Mouse (Mus musculus) telencephalon, adult 2 months (tissue): ENCODE data around the gene Zfp804b.
"Not testable (repeated sequence)": the region's sequence is repeated elsewhere in the genome, so short reads cannot be mapped to it uniquely, and the experiment has no call there.

Experiments
- DNase-seq: peaks from one replicate; pipeline ENCODE4 v3.0.0-alpha.2; 2011; ENCODE audit warnings: low read depth, low spot score

Gene Zfp804b

GRCm38 (mm10) chr5:7344145-7345010 lies at the start of gene Zfp804b:
TSS of gene Zfp804b (minus strand) at chr5:7344756.
- peak; percentile 17 for DNase-seq

DNA sequence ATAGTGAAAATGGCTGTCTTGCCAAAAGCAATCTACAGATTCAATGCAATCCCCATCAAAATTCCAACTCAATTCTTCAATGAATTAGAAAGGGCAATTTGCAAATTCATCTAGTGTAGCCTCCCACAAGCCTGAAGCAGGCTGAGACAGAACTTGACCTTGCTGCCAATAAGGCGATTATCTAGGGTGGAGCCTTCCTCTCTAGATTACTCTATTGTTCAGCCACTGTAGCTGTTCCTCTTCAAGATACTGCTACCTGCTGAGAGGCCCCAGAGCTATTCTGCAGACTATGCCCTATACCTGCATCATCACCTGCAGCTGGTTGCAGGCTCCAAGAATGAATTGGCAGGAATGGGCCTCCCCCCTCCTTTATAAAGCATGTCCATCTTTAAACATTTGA lies 20.1 kb upstream of the Zfp804b start:
- DNase-seq: not testable (repeated sequence)

DNA sequence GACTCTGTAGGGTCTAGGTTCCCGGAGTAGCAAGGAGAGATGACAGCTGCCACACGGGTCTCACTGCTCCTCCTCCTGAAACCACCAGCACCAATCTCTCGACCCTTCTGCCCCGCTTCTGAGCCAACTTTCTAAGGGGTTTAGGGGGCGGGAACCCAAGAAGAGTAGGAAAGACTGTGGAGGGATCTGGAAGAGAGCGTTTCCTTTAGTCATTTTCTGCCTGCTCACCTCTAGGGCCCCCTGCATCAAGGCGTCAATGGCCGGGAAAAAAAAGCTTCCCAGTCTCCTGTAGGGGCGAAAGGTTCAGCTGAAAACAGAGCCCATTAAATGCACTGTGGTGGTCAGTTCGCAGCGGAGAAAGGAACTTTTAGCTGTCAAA lies 444 bp upstream of the Zfp804b start:
- DNase-seq: no peak

DNA sequence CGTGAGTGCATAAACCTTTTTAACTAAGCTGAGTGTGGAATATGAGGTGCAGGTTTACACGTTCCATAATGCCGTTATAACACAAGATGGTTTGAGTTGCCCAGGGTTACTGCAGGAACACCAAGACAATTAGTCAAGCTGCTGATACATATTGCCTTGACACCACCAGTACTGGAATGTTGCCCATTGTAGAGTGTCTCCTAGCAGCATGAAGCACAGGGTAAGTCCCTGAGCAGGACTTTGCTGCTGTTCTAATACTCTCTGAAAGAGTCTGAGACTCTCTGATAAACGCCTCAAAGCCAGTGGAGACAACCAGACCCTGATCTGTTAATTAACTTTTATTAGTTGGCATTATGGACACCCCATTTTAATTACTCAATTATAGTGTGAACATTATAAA lies 19.0 kb downstream of the Zfp804b start:
- no peak for DNase-seq

DNA sequence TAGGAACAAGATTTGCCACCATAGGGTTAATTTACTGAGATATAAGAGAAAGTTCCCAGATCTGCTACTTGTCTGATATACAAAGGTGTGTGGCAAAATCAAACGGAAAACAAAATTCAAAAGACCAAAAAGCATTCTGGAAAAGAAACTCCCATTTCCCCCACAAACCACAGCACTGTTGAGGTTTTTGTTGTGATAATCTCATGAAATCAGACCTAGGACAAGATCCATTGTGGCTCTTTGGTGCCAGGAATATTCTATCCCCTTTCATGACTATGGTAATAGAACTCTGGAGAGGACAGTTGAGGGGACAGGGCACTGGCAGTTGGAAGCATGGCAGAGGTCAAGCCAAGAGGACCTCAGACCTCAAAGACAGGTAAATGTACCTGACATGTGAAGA lies 40.7 kb downstream of the Zfp804b start, which contains the start of gene Tex47:
Tex47 (plus strand) TSS at position 301 of the 400 bp plus-strand sequence.
- DNase-seq: no peak

DNA sequence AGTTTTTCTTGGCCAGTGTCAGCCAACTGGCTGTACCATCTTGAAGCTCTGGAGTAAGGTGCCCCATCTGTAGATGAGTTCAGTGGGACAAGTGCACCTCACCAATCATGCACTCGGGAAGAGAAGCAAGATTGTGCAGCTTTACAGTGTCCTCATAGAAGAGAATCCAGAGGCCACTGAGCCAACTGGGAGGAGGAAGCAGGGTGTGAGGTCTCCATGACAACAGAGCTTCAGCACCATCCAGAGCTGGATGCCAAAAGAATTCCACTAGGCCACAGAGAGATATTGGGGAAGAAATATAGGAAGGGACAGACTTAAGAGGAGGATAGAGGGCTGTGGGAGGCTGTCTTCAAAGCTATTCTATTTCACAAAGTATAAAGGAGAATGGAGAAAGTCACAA lies 41.6 kb downstream of the Zfp804b start:
- DNase-seq: no peak

DNA sequence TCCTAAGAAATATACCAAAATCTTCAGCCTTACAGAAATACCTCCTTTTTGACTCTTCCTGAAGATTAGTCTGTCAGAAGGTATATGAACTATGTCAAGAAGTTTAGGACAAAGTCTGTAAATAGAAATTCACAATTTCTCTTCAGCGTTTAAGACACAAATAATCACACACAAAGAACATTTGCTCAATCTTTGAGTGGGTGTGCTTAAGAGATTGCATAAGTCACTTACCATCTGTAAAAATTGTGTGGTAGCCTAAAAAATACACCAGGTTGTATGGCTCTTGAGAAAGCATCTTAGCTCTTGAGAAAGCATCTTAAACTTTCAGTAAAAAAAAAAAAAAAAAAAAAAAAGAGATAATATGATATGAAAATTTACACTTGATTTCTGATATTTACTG lies 60.2 kb downstream of the Zfp804b start:
- peak; percentile 66 for DNase-seq

DNA sequence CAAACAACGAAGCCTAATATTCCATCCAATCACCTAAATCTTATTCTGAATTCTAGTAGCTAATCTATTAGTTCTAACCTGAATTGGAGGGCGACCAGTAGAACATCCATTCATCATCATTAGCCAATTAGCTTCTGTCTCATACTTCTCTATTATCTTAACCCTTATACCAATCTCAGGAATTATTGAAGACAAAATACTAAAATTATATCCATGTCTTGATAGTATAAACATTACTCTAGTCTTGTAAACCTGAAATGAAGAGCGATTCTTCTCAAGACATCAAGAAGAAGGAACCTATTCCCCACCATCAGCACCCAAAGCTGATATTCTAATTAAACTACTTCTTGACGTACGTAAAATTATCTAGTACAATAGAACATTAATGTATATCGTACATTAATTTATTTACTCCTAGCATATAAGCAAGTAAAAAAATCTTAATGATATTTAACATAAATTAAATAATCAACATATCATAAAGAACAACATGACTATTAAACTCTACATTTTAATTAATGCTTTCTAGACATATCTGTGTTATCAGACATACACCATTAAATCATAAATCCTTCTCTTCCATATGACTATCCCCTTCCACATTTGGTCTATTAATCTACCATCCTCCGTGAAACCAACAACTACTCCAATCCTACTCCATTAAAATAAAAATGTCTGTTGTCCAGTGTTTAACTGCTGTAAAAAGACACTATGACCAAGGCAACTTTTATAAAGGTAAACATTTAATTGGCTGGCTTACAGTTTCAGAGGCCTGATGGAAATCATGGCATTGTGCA lies 67.7 kb downstream of the Zfp804b start:
- DNase-seq: no peak

- DNase-seq: no peak
These were observed 167.0 kb downstream of the Zfp804b start for GRCm38 (mm10) chr5:7177589-7177988.

DNA sequence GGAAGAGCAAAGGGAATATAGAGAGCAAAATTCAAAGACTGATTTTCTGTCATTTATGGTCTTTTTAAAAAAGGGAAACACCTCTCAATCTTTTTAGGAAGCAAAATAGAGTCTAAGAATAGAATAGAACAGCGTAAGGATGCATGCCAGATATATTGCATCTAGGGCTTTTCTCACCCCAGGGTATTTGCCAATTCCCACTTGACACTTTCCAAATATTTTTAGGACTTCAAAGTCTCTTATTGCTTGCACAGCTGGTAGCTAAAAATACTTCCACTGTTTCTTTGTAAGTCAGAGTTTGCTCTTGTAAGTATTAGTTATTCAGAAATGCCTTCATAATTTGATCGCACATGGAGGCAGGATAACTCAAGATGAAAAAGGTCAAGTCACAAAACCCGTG lies 204.9 kb downstream of the Zfp804b start:
- peak; percentile 70 for DNase-seq

- peak; percentile 44 for DNase-seq
These were observed 242.2 kb downstream of the Zfp804b start for GRCm38 (mm10) chr5:7102387-7102786.

GRCm38 (mm10) chr5:7073936-7074631 lies 270.5 kb downstream of the Zfp804b start:
- peak; percentile 3 for DNase-seq

DNA sequence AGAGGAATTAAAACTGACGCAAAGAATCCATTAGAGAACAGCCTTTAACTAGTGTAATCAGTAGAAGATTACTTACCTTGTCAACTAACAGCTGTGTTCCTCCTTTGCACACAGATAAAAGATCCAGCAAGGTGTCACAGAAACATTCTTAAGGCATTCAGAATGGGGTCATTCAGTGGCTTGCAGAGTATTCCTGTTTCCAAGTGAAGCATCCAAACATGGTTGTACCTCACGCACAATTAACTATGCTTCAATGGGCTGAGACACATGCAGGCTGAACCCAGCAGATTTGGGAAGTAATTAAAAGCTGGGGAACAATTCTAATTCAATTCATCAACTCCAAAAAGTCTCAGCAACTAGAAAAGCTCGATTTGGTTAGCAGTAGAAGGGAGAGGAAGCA lies 337.1 kb downstream of the Zfp804b start:
- no peak for DNase-seq

GRCm38 (mm10) chr5:6983993-6984392 lies 360.6 kb downstream of the Zfp804b start:
- peak; percentile 8 for DNase-seq

GRCm38 (mm10) chr5:6934837-6935236 lies 409.7 kb downstream of the Zfp804b start:
- no peak for DNase-seq

DNA sequence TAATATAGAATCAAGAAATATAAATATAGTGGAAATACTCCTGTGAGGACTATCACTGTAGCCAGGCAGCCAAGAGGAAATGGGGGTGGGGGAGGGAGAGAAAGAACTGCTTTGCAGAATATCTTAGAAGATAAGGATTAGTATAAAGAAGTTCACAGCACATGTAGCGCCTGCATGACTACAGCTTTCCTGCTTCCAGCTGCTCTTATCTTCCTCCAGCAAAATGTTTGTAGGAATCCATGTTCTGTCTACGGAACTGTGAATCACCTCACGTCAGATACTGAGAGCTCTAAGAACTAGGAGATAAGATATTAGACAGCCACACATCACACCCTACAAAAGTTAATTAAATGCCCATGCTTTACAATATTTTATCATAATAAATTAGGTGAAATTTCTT lies 433.3 kb downstream of the Zfp804b start:
- no peak for DNase-seq

DNA sequence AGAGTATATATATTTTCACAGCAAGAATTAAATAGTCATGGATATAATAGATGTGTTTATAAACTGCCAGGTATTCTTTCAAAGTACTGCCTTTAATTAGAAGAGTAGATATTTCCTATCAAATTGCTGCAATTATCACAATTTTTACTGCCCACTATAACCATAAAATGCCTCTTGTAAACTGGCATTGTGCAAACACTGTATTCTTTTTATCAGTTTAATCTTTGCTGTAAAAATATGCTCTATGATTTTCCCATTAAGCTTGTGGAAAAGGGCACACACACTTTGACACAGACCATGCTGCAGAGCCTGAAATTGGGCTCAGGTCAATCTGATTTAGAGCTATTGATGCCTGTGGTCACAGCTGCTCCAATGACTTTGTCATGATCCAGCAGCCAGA lies 463.2 kb downstream of the Zfp804b start:
- DNase-seq: no peak

DNA sequence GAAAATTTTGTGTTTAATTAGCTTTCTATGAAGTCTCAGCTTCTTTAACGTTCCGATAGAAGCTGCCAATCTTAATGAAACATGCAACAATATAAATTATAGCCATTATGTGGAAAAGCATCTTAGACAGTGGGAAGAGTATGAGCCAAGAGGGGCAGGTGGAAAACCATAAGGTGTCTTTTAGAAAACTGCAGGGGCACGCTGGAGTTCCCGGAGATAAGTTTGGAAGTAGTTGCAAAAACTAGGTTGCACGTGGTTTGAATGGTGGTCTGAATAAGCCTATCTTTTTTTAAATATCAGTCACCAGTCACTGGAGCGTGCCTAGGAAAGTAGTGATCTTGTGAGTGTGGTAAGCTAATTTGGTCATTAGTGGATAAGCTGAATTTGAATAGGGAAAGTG lies 473.0 kb downstream of the Zfp804b start:
- DNase-seq: no peak

GRCm38 (mm10) chr5:6870970-6871369 lies 473.6 kb downstream of the Zfp804b start:
- peak; percentile 49 for DNase-seq

- DNase-seq: no peak
These were observed 549.2 kb downstream of the Zfp804b start for GRCm38 (mm10) chr5:6795396-6795795.

- no peak for DNase-seq
These were observed 575.1 kb downstream of the Zfp804b start for GRCm38 (mm10) chr5:6769357-6769892.
